Mouse (Mus musculus) heart, embryonic 12.5 days (tissue): ENCODE data around the gene B3gnt7. TPM values are rescaled to one million over a fixed set of nuclear protein-coding genes. Genes with fewer than 3 reads are reported as not detected.
A peak's percentile ranks its signal among the peaks of the same experiment; 100 is the strongest.
"Not testable (repeated sequence)": the region's sequence is repeated elsewhere in the genome, so short reads cannot be mapped to it uniquely, and the experiment has no call there.

Experiments used
- ATAC-seq: fragments of 200-750 bp; cut with Nextera tagmentation; 2 replicates; pipeline ENCODE4 v1.8.0; 2017; ENCODE audit warnings: moderate TSS enrichment, moderate library complexity; ENCODE audit not compliant: insufficient number of reproducible peaks, low FRiP score
- H3K27ac ChIP-seq: fragments of 300-500 bp; sonication (generic); 2 replicates; pipeline ENCODE4 v1.5.1; 2016; ENCODE audit warnings: mild to moderate bottlenecking, moderate library complexity; ENCODE audit not compliant: poor library complexity, severe bottlenecking
- H3K27me3 ChIP-seq: fragments of 300-500 bp; sonication (generic); replicated peaks from 2 replicates; pipeline ENCODE4 v1.6.1; 2016; ENCODE audit warnings: mild to moderate bottlenecking, moderate library complexity
- H3K36me3 ChIP-seq: fragments of 300-500 bp; sonication (generic); 2 replicates; pipeline ENCODE4 v1.6.1; 2016; ENCODE audit warnings: mild to moderate bottlenecking, moderate library complexity
- H3K4me1 ChIP-seq: fragments of 300-500 bp; sonication (generic); replicated peaks from 2 replicates; pipeline ENCODE4 v1.6.1; 2016; ENCODE audit warnings: mild to moderate bottlenecking
- H3K4me2 ChIP-seq: fragments of 300-500 bp; sonication (generic); 2 replicates; pipeline ENCODE4 v1.6.1; 2016; ENCODE audit warnings: mild to moderate bottlenecking, moderate library complexity
- H3K4me3 ChIP-seq: fragments of 300-500 bp; sonication (generic); 2 replicates; pipeline ENCODE4 v1.5.1; 2016; ENCODE audit warnings: mild to moderate bottlenecking
- H3K9ac ChIP-seq: fragments of 300-500 bp; sonication (generic); 2 replicates; pipeline ENCODE4 v1.6.1; 2016; ENCODE audit warnings: mild to moderate bottlenecking, moderate library complexity
- H3K9me3 ChIP-seq: fragments of 300-500 bp; sonication (generic); replicated peaks from 2 replicates; pipeline ENCODE4 v1.6.1; 2016; ENCODE audit warnings: mild to moderate bottlenecking, moderate library complexity
- WGBS: fragments of 180-500 bp; shearing (Covaris S2); methylation state at CpG from one replicate; pipeline ENCODE4 v1.1.7; 2016; 5-methylcytosine and 5-hydroxymethylcytosine counted together
- polyA plus RNA-seq: library from polyadenylated mRNA; unstranded; fragments of >200 nt; fragmentation: Nextera tagmentation; extraction: Ambion mirVana; gene quantifications from 2 replicates; pipeline ENCODE4 v1.2.1, GENCODE M21; 2016

Gene B3gnt7
- polyA plus RNA-seq, 1 experiment from 2014 or later = 6.3 TPM

DNA sequence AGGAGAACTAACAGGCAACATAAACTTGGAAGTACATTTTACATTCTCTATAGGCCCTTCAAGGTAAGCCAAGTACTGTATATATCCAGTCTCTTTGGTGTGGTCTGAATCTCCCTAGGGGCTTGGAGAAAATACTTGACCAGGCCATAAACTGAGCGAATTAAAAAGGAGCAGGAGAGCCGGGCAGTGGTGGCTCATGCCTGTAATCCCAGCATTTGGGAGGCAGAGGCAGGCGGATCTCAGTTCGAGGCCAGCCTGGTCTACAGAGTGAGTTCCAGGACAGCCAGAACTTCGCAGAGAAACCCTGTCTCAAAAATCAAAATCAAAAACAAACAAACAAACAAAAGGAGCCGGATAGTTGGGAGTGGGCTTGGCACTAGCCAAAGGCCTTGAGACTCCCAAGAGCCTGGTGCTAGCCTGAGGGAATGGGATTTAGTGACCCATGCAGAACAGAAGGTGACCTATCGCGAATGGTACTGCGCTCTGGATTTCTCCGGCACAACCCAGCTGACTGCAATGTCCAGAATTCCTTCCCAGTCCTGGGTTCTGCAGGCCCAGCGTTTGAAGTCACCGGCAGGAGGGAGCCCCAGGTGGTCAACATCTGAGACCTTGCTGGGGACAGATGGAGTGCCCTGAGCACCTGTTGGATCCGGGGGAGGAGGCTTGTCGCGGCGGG is 10.6 kb downstream of the B3gnt7 start:
- Histone ChIP-seq H3K27me3 (peaks cover 12% of the 10 kb centered on the region; the same call in 1 of the 2 replicates), H3K9me3 (0 out of 2 replicates have a peak, but pooled peaks cover 3% of the 10 kb centered on the region), H3K4me2 (peak overlapping the region; percentile 47), H3K4me1 (peaks cover 9% of the 10 kb centered on the region), H3K36me3 (no peaks in the 10 kb centered on the region), H3K9ac (no peak overlapping the region), H3K27ac (no peak overlapping the region), H3K4me3 (no peak overlapping the region)
- no peak for ATAC-seq
- WGBS = 47% methylated on average over 16 of the region's 16 CpGs

DNA sequence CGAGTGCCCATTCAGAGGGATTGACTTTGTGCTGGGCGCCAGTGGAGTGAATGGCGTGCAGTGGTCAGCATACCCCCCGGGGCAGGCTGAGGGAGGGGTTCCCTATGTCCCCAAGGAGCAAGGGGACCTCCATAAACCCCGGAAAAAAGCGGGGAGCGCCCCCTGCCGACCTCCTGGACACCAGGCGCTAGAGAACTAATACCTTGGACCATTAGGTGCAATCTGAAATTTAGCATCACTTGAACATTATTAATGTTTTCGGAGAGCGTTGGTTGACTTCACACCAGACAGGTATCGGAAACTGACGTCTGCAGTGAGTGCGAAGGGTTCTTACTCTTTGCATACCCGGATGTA is 11.1 kb downstream of the B3gnt7 start:
- peaks cover 9% of the 10 kb centered on the region for H3K4me1 ChIP-seq
- no peak overlapping the region for H3K27ac ChIP-seq
- H3K9me3 ChIP-seq = 0 out of 2 replicates have a peak, but pooled peaks cover 3% of the 10 kb centered on the region
- H3K4me3 ChIP-seq = no peak overlapping the region
- H3K4me2 ChIP-seq = peak overlapping the region; percentile 47
- ATAC-seq = no peak
- H3K36me3 ChIP-seq = no peaks in the 10 kb centered on the region
- peaks cover 12% of the 10 kb centered on the region; the same call in 1 of the 2 replicates for H3K27me3 ChIP-seq
- no peak overlapping the region for H3K9ac ChIP-seq
- WGBS = 26% methylated on average over 15 of the region's 15 CpGs

GRCm38 (mm10) chr1:86320822-86321413 is 18.3 kb downstream of the B3gnt7 start:
- ATAC-seq = no peak
- WGBS = 77% methylated on average over 8 of the region's 8 CpGs
- no peaks in the 10 kb centered on the region for H3K27me3 ChIP-seq

DNA sequence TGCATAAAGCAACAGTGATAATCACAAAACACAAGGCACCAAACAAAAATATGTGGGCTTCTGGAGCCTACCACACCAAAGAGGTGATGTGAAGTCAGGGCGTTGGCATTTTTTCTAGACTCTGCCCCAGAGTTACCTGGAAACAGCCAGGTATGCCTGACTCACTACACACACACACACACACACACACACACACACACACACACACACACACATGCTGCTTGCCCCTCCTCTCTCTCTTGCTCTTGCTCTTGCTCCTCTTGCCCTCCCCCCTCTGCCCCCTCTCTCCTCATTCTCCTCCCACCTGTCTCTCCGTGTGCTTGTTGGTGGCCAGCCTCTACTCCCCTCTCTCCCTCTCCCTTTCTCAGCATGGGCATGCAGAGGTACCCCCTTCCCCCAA is 33.7 kb downstream of the B3gnt7 start:
- Histone ChIP-seq H3K27ac (no peak overlapping the region), H3K9me3 (no peaks in the 10 kb centered on the region), H3K27me3 (no peaks in the 10 kb centered on the region; the same call in none of the 2 replicates), H3K4me2 (no peak overlapping the region), H3K9ac (no peak overlapping the region), H3K4me3 (no peak overlapping the region), H3K4me1 (no peaks in the 10 kb centered on the region), H3K36me3 (no peaks in the 10 kb centered on the region)
- 39% methylated on average over 2 of the region's 2 CpGs for WGBS
- ATAC-seq = no peak

More at GRCm38 (mm10) chr1:86320822-86321413, 18.3 kb downstream of the B3gnt7 start:
- no peak overlapping the region for H3K4me2 ChIP-seq
- H3K36me3 ChIP-seq = no peaks in the 10 kb centered on the region
- no peak overlapping the region for H3K27ac ChIP-seq
- no peaks in the 10 kb centered on the region for H3K4me1 ChIP-seq
- 0 out of 2 replicates have a peak, but pooled peaks cover 5% of the 10 kb centered on the region for H3K9me3 ChIP-seq
- H3K4me3 ChIP-seq = no peak overlapping the region
- H3K9ac ChIP-seq = no peak overlapping the region

- H3K36me3 ChIP-seq = no peaks in the 10 kb centered on the region
- no peak overlapping the region for H3K4me2 ChIP-seq
- no peak overlapping the region for H3K9ac ChIP-seq
- peak; percentile 62; the same call in 1 of the 2 replicates for ATAC-seq
- H3K4me1 ChIP-seq = no peaks in the 10 kb centered on the region
- 28% methylated on average over 4 of the region's 4 CpGs for WGBS
- no peaks in the 10 kb centered on the region; the same call in none of the 2 replicates for H3K27me3 ChIP-seq
- H3K4me3 ChIP-seq = no peak overlapping the region
- H3K9me3 ChIP-seq = no peaks in the 10 kb centered on the region
- no peak overlapping the region for H3K27ac ChIP-seq
These were observed 36.7 kb downstream of the B3gnt7 start for GRCm38 (mm10) chr1:86339156-86339812.

- H3K9ac ChIP-seq, H3K4me2 ChIP-seq, ATAC-seq, H3K4me3 ChIP-seq, H3K4me1 ChIP-seq, H3K27me3 ChIP-seq, H3K27ac ChIP-seq, H3K36me3 ChIP-seq, H3K9me3 ChIP-seq: not testable (repeated sequence)
- 85% methylated on average over 2 of the region's 2 CpGs for WGBS
These were observed 38.5 kb downstream of the B3gnt7 start for GRCm38 (mm10) chr1:86341096-86341495.

- 90% methylated on average over 2 of the region's 2 CpGs for WGBS
- Histone ChIP-seq H3K9ac (no peak overlapping the region), H3K36me3 (peaks cover 8% of the 10 kb centered on the region)
These were observed 39.7 kb downstream of the B3gnt7 start for GRCm38 (mm10) chr1:86342371-86342770.

DNA sequence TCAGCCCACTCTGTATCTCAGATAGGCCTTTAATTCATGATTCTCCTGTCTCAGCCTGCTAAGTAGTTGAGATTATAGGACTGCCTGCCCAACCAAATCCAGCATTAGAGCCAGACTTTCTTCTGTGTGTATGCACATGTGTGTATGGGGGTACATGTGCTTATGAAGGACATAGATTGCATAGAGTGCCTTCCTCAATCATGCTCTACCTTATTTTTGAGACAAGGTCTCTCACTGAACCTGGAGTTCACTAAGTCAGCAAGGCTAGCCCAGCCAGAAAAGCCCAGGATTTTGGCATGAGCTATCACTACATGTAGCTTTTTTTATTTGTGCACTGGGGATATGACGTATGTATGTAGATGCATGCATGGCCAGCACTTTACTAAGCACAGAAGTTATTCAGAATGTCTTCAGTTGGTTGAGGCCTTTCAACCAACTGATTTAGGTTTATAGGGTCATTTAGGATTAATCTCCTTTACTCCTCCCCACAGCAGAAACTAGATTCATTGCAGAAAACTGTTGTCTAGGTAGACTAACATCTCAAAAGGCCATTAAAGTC is 40.5 kb downstream of the B3gnt7 start:
- H3K9me3 ChIP-seq = no peaks in the 10 kb centered on the region
- WGBS = 85% methylated on average over 1 of the region's 1 CpGs
- no peaks in the 10 kb centered on the region for H3K4me1 ChIP-seq
- no peaks in the 10 kb centered on the region for H3K27me3 ChIP-seq
- no peak overlapping the region for H3K4me2 ChIP-seq
- H3K36me3 ChIP-seq = peaks cover 14% of the 10 kb centered on the region
- H3K4me3 ChIP-seq = no peak overlapping the region
- H3K27ac ChIP-seq = no peak overlapping the region
- no peak overlapping the region for H3K9ac ChIP-seq
- no peak for ATAC-seq

More at GRCm38 (mm10) chr1:86342371-86342770, 39.7 kb downstream of the B3gnt7 start:
- no peak for ATAC-seq
- no peak overlapping the region for H3K4me2 ChIP-seq
- no peak overlapping the region for H3K27ac ChIP-seq
- H3K27me3 ChIP-seq = no peaks in the 10 kb centered on the region
- no peaks in the 10 kb centered on the region for H3K4me1 ChIP-seq
- no peaks in the 10 kb centered on the region for H3K9me3 ChIP-seq
- H3K4me3 ChIP-seq = no peak overlapping the region

- peaks cover 25% of the 10 kb centered on the region for H3K36me3 ChIP-seq
- no peak for ATAC-seq
- no peak overlapping the region for H3K9ac ChIP-seq
- no peak overlapping the region for H3K4me2 ChIP-seq
- no peak overlapping the region for H3K4me3 ChIP-seq
- no peaks in the 10 kb centered on the region for H3K27me3 ChIP-seq
- no peaks in the 10 kb centered on the region for H3K4me1 ChIP-seq
- no peaks in the 10 kb centered on the region for H3K9me3 ChIP-seq
- no peak overlapping the region for H3K27ac ChIP-seq
- WGBS = 49% methylated on average over 4 of the region's 4 CpGs
These were observed 41.6 kb downstream of the B3gnt7 start for GRCm38 (mm10) chr1:86343969-86344861.

DNA sequence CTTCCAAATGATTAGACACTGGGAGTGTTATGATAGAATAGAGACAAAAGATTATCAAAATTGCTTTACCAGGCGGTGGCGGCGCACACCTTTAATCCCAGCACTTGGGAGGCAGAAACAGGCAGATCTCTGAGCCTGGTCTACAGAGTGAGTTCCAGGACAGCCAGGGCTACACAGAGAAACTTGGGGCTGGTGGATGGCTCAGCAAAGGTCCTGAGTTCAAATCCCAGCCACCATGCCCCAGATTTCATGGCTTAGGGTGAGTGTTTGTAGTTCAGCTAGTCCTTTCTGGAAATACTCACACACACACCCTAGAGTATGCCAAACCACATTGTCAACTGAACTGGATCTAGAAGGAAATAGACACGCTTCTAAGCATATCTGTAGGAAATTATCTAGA is 42.4 kb downstream of the B3gnt7 start:
- H3K4me3 ChIP-seq = no peak overlapping the region
- no peaks in the 10 kb centered on the region for H3K27me3 ChIP-seq
- H3K36me3 ChIP-seq = peaks cover 34% of the 10 kb centered on the region
- no peak for ATAC-seq
- no peak overlapping the region for H3K9ac ChIP-seq
- no peak overlapping the region for H3K4me2 ChIP-seq
- H3K27ac ChIP-seq = no peak overlapping the region
- no peaks in the 10 kb centered on the region for H3K4me1 ChIP-seq
- WGBS = 86% methylated on average over 4 of the region's 4 CpGs
- H3K9me3 ChIP-seq = no peaks in the 10 kb centered on the region
